Mouse (Mus musculus): Measurements from ENCODE around the gene Adam8.

Gene Adam8

GRCm38 (mm10) chr7:139949893-139950282, 42.5 kb downstream of the Adam8 start:
- CTCF ChIA-PET: no interaction called here

- CTCF ChIA-PET: interaction anchor here (0.6 kb wide), 1 partner anchor 72 kb away, joined by 3 read pairs; no protein-coding TSS in a partner anchor
Measured at GRCm38 (mm10) chr7:139946032-139946431, 46.3 kb downstream of the Adam8 start.

- CTCF ChIA-PET: interaction anchor here (0.6 kb wide), 1 partner anchor 72 kb away, joined by 3 read pairs; no protein-coding TSS in a partner anchor
Measured at GRCm38 (mm10) chr7:139945516-139945915, 46.8 kb downstream of the Adam8 start.

- CTCF ChIA-PET: no interaction called here
Measured at GRCm38 (mm10) chr7:139944291-139945240, 47.8 kb downstream of the Adam8 start.

GRCm38 (mm10) chr7:139943674-139944281, 48.6 kb downstream of the Adam8 start, which contains the start of gene Utf1:
Gene Utf1, plus strand, starts transcription at chr7:139943789.
- CTCF ChIA-PET: no interaction called here

- CTCF ChIA-PET: interaction anchor here (0.5 kb wide), 1 partner anchor 26 kb away, joined by 3 read pairs; no protein-coding TSS in a partner anchor
Measured at GRCm38 (mm10) chr7:139940476-139941209, 51.7 kb downstream of the Adam8 start.

GRCm38 (mm10) chr7:139937810-139938209, 54.6 kb downstream of the Adam8 start:
- CTCF ChIA-PET: no interaction called here

GRCm38 (mm10) chr7:139937138-139937537, 55.2 kb downstream of the Adam8 start:
- CTCF ChIA-PET: no interaction called here

GRCm38 (mm10) chr7:139936705-139937104, 55.7 kb downstream of the Adam8 start:
- CTCF ChIA-PET: no interaction called here

- CTCF ChIA-PET: interaction anchor here (0.7 kb wide), 1 partner anchor 1079 kb away, joined by 4 read pairs; no protein-coding TSS in a partner anchor
Measured at GRCm38 (mm10) chr7:139930732-139931131, 61.6 kb downstream of the Adam8 start.

Measured in spleen, embryonic (tissue).